Mouse (Mus musculus): ENCODE measurements at regions not wholly inside any gene's neighbourhood (a gene's known extent, or its start where the extent isn't known, plus 50 kb on each side); places are given as distances from the start of the nearest gene placed in this dataset.

GRCm38 (mm10) chr9:74780419-74780818, 81.3 kb upstream of the Onecut1 start:
- H3K27ac ChIP-seq (ENCODE audit: low read depth, low read length) = no peak overlapping the region
- no peaks in the 10 kb centered on the region for H3K27me3 ChIP-seq (ENCODE audit: control insufficient read depth, insufficient read depth, low read length)
- no peaks in the 10 kb centered on the region for H3K9me3 ChIP-seq (ENCODE audit: control insufficient read depth, low read length)
- whole genome bisulfite sequencing = 83% methylated on average over 3 of the region's 3 CpGs
- H3K4me2 ChIP-seq (ENCODE audit: low read depth, low read length) = no peak overlapping the region
- no peaks in the 10 kb centered on the region for H3K36me3 ChIP-seq (ENCODE audit: control insufficient read depth, insufficient read depth, low read length)
- H3K9ac ChIP-seq (replicated peaks; ENCODE audit: low read depth, low read length) = no peak overlapping the region
- H3K4me3 ChIP-seq (ENCODE audit: low read depth, low read length) = no peak overlapping the region
- H3K4me1 ChIP-seq (ENCODE audit: control insufficient read depth, insufficient read depth, low read length) = no peaks in the 10 kb centered on the region
- ATAC-seq (ENCODE audit: low read depth) = no peak

DNA sequence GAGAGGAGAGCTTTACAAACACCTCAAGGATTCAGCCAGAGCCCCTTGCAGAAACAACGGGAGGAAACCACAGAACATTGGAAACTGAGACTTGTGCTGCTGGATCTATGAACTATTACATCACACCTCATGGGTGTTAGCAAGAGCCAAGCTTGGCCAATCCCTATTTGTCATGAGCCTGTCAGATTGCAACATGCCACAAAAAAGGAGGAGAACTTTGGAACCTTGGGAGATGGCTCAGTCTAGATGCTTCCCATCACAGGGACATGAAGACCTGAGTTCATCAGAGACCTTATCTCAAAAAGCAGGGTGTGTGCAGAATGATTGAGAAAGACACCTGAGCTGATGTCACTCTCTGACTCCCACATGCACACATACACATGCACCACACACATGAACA, 68.3 kb upstream of the Onecut1 start:
- Histone ChIP-seq H3K27me3 (ENCODE audit: control insufficient read depth, insufficient read depth, low read length) (no peaks in the 10 kb centered on the region), H3K36me3 (ENCODE audit: control insufficient read depth, insufficient read depth, low read length) (no peaks in the 10 kb centered on the region), H3K9me3 (ENCODE audit: control insufficient read depth, low read length) (no peaks in the 10 kb centered on the region), H3K27ac (ENCODE audit: low read depth, low read length) (no peak overlapping the region), H3K9ac (replicated peaks; ENCODE audit: low read depth, low read length) (no peak overlapping the region), H3K4me3 (ENCODE audit: low read depth, low read length) (no peak overlapping the region), H3K4me1 (ENCODE audit: control insufficient read depth, insufficient read depth, low read length) (peaks cover 7% of the 10 kb centered on the region; the same call in 1 of the 2 replicates), H3K4me2 (ENCODE audit: low read depth, low read length) (no peak overlapping the region)
- 91% methylated on average over 1 of the region's 1 CpGs for WGBS
- no peak for ATAC-seq (ENCODE audit: low read depth)

DNA sequence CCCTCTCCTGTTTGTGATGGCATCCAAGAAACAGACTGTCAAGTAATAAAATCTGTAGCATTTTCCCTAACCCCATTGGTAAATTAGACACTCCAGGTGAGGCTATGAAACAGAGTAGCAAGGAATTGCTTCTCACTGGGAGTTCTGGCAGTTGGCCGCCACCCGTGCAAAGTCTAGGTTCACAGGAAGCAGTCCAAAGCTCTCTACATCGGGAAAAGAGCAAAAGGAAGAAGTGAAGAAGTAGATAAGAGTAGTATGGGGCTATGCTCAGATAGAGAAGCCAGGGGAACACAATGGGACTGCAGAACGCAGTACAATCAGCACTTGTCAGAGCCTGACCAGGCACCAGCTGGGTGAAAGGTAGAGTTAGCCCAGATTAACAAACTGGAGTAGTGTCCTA, 65.7 kb upstream of the Onecut1 start:
- no peaks in the 10 kb centered on the region for H3K9me3 ChIP-seq (ENCODE audit: control insufficient read depth, low read length)
- no peak overlapping the region for H3K9ac ChIP-seq (replicated peaks; ENCODE audit: low read depth, low read length)
- H3K4me2 ChIP-seq (ENCODE audit: low read depth, low read length) = no peak overlapping the region
- no peak overlapping the region for H3K4me3 ChIP-seq (ENCODE audit: low read depth, low read length)
- no peaks in the 10 kb centered on the region for H3K36me3 ChIP-seq (ENCODE audit: control insufficient read depth, insufficient read depth, low read length)
- 81% methylated on average over 4 of the region's 4 CpGs for WGBS
- no peak overlapping the region for H3K27ac ChIP-seq (ENCODE audit: low read depth, low read length)
- no peak for ATAC-seq (ENCODE audit: low read depth)
- peaks cover 7% of the 10 kb centered on the region; the same call in 1 of the 2 replicates for H3K4me1 ChIP-seq (ENCODE audit: control insufficient read depth, insufficient read depth, low read length)
- no peaks in the 10 kb centered on the region for H3K27me3 ChIP-seq (ENCODE audit: control insufficient read depth, insufficient read depth, low read length)

- peak; percentile 78; the same call in 1 of the 2 replicates for ATAC-seq (ENCODE audit: low read depth)
- 34% methylated on average over 5 of the region's 5 CpGs for WGBS
- H3K27ac ChIP-seq (ENCODE audit: low read depth, low read length) = no peak overlapping the region
Observed at GRCm38 (mm10) chr9:74797272-74797844, 64.4 kb upstream of the Onecut1 start.

GRCm38 (mm10) chr9:74801091-74801490, 60.6 kb upstream of the Onecut1 start:
- whole genome bisulfite sequencing = 88% methylated on average over 4 of the region's 4 CpGs
- H3K4me3 ChIP-seq (ENCODE audit: low read depth, low read length) = no peak overlapping the region
- no peaks in the 10 kb centered on the region for H3K36me3 ChIP-seq (ENCODE audit: control insufficient read depth, insufficient read depth, low read length)
- H3K27me3 ChIP-seq (ENCODE audit: control insufficient read depth, insufficient read depth, low read length) = no peaks in the 10 kb centered on the region
- H3K9ac ChIP-seq (replicated peaks; ENCODE audit: low read depth, low read length) = no peak overlapping the region
- H3K27ac ChIP-seq (ENCODE audit: low read depth, low read length) = no peak overlapping the region
- ATAC-seq (ENCODE audit: low read depth) = no peak
- H3K9me3 ChIP-seq (ENCODE audit: control insufficient read depth, low read length) = no peaks in the 10 kb centered on the region
- H3K4me1 ChIP-seq (ENCODE audit: control insufficient read depth, insufficient read depth, low read length) = peaks cover 7% of the 10 kb centered on the region; the same call in 1 of the 2 replicates
- no peak overlapping the region for H3K4me2 ChIP-seq (ENCODE audit: low read depth, low read length)

More at GRCm38 (mm10) chr9:74797272-74797844, 64.4 kb upstream of the Onecut1 start:
- Histone ChIP-seq H3K4me2 (ENCODE audit: low read depth, low read length) (no peak overlapping the region), H3K9ac (replicated peaks; ENCODE audit: low read depth, low read length) (no peak overlapping the region), H3K4me1 (ENCODE audit: control insufficient read depth, insufficient read depth, low read length) (peaks cover 7% of the 10 kb centered on the region; the same call in 1 of the 2 replicates), H3K9me3 (ENCODE audit: control insufficient read depth, low read length) (no peaks in the 10 kb centered on the region), H3K27me3 (ENCODE audit: control insufficient read depth, insufficient read depth, low read length) (no peaks in the 10 kb centered on the region), H3K36me3 (ENCODE audit: control insufficient read depth, insufficient read depth, low read length) (no peaks in the 10 kb centered on the region), H3K4me3 (ENCODE audit: low read depth, low read length) (no peak overlapping the region)

DNA sequence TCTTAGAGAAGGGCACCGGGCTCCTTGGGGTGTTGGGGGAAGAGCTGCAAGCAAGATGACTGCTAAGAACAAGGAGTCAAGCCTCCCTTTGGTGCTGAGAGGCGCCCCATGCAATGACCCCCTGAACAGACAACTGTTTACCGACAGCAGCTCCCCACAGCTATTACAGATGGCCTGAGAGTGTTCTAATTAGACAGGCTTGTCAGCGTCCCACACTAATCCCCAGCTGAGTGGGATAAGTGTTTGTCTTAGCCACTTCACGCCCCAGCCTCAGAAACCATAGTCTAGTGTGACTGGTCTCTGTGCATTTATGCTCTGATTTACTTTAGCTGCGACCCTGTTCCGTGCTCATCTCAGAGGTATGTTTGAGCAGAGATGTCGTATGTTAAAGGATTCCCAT, 50.3 kb upstream of the Onecut1 start:
- no peak for ATAC-seq (ENCODE audit: low read depth)
- Histone ChIP-seq H3K27ac (ENCODE audit: low read depth, low read length) (no peak overlapping the region), H3K4me1 (ENCODE audit: control insufficient read depth, insufficient read depth, low read length) (no peaks in the 10 kb centered on the region), H3K9ac (replicated peaks; ENCODE audit: low read depth, low read length) (no peak overlapping the region), H3K27me3 (ENCODE audit: control insufficient read depth, insufficient read depth, low read length) (no peaks in the 10 kb centered on the region), H3K4me2 (ENCODE audit: low read depth, low read length) (no peak overlapping the region), H3K9me3 (ENCODE audit: control insufficient read depth, low read length) (no peaks in the 10 kb centered on the region), H3K4me3 (ENCODE audit: low read depth, low read length) (no peak overlapping the region), H3K36me3 (ENCODE audit: control insufficient read depth, insufficient read depth, low read length) (no peaks in the 10 kb centered on the region)
- WGBS = 30% methylated on average over 8 of the region's 8 CpGs
